11 mouse cellular contexts compared by ENCODE assay signal in the genomic region with DNA sequence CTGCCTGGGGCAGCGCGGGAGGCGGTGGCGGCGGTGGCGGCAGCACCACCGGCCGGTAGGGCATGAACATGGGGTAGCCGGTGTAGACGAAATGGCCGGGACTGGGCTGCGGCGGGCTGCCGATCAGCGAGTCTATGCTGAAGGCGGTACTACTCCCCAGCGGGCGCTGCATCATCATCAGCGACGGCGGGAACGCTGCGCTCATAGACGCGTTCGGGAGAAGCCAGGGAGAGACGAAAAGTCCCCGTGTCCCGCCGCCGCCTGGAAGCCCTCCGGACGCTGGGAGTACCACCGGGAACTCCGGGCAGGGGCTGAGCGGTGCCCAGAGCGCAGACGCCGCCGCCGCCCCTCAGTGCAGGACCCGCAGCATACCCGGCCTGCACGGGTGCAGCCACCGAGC. TPM values are rescaled to one million over a fixed set of nuclear protein-coding genes. Genes with fewer than 3 reads are reported as not detected.
DNase-seq lines count a peak whose midpoint lies in the region; ATAC-seq lines count a peak whose summit lies in the region.
"Had no signal": no experiment of that assay in that cellular context is flagged by ENCODE, and none has a peak within 500 bp of the region (broad histone marks: within the 10 kb centered on the region; RNA-seq: fewer than 3 reads in every experiment).

No protein-coding gene starts in this region.

- H3K9ac ChIP-seq in heart, embryonic 13.5 days = peak overlapping the region; percentile 66
- 0 out of 2 replicates have a peak overlapping the region, but pooled peaks have one; percentile 7 for H3K9ac ChIP-seq in forebrain, embryonic 15.5 days (replicated peaks)
- H3K9ac ChIP-seq in liver, embryonic 15.5 days = no peak overlapping the region

- H3K9me3 ChIP-seq in heart, embryonic 13.5 days = no peaks in the 10 kb centered on the region
- no peaks in the 10 kb centered on the region for H3K9me3 ChIP-seq in forebrain, embryonic 15.5 days
- no peaks in the 10 kb centered on the region for H3K9me3 ChIP-seq in liver, embryonic 15.5 days (replicated peaks)

- no peak for ATAC-seq in heart, embryonic 13.5 days (ENCODE audit: extremely low read depth, insufficient number of reproducible peaks, low FRiP score, low TSS enrichment)
- ATAC-seq in forebrain, embryonic 15.5 days (replicated peaks) = 0 out of 2 replicates have a peak, but pooled peaks have one; percentile 3
- ATAC-seq in liver, embryonic 15.5 days (ENCODE audit: insufficient read depth) = no peak

- H3K4me1 ChIP-seq in heart, embryonic 13.5 days = peaks cover 37% of the 10 kb centered on the region
- H3K4me1 ChIP-seq in forebrain, embryonic 15.5 days = peaks cover 40% of the 10 kb centered on the region
- peaks cover 14% of the 10 kb centered on the region for H3K4me1 ChIP-seq in liver, embryonic 15.5 days (replicated peaks)

- peak overlapping the region; percentile 58 for H3K4me3 ChIP-seq in heart, embryonic 13.5 days
- H3K4me3 ChIP-seq in forebrain, embryonic 15.5 days = peak overlapping the region; percentile 35
- peak overlapping the region; percentile 42 for H3K4me3 ChIP-seq in liver, embryonic 15.5 days (replicated peaks)

- WGBS in heart, embryonic 13.5 days = 0% methylated on average over 37 of the region's 45 CpGs
- under 1% methylated on average over 45 of the region's 45 CpGs for WGBS in forebrain, embryonic 15.5 days
- WGBS in liver, embryonic 15.5 days (ENCODE audit: insufficient replicate concordance) = under 1% methylated on average over 45 of the region's 45 CpGs

- no peak overlapping the region for H3K27ac ChIP-seq in heart, embryonic 13.5 days (replicated peaks)
- no peak overlapping the region for H3K27ac ChIP-seq in forebrain, embryonic 15.5 days (replicated peaks)
- H3K27ac ChIP-seq in liver, embryonic 15.5 days (replicated peaks) = no peak overlapping the region

- no peak for DNase-seq in heart, adult 8-10 months (ENCODE audit: low spot score)
- DNase-seq in ES-CJ7 (ENCODE audit: low read depth, low spot score) = peak; percentile 44
- no peak for DNase-seq in right cerebral cortex, adult 2 months (ENCODE audit: low spot score in 2 of 2)
- no peak for DNase-seq in layer of hippocampus, adult 11-12 months (ENCODE audit: low spot score)
- no peak for DNase-seq in ovary, postnatal 36 days (ENCODE audit: low spot score)
- DNase-seq: cerebellum, adult 9-10 months; thymus, postnatal 25 days had no signal

- no peaks in the 10 kb centered on the region for H3K36me3 ChIP-seq in heart, embryonic 13.5 days
- no peaks in the 10 kb centered on the region for H3K36me3 ChIP-seq in forebrain, embryonic 15.5 days
- no peaks in the 10 kb centered on the region for H3K36me3 ChIP-seq in liver, embryonic 15.5 days (replicated peaks)

- peak overlapping the region; percentile 86 for H3K4me2 ChIP-seq in heart, embryonic 13.5 days
- peak overlapping the region; percentile 43 for H3K4me2 ChIP-seq in forebrain, embryonic 15.5 days (replicated peaks)
- H3K4me2 ChIP-seq in liver, embryonic 15.5 days = peak overlapping the region; percentile 64

- peaks cover 99% of the 10 kb centered on the region for H3K27me3 ChIP-seq in heart, embryonic 13.5 days (replicated peaks)
- H3K27me3 ChIP-seq in forebrain, embryonic 15.5 days = peaks cover 95% of the 10 kb centered on the region
- H3K27me3 ChIP-seq in liver, embryonic 15.5 days = peaks cover 99% of the 10 kb centered on the region
- H3K27me3 ChIP-seq: CH12.LX had no signal

RNA-seq across cellular contexts. Expression of gene Gbx2, which starts 0.4 kb away (rescaled TPM):
- 0.13 and 0.29 TPM in 2 replicates for polyA plus RNA-seq in heart, embryonic 13.5 days (2015; fragmentation: Nextera tagmentation; extraction: Ambion mirVana)
- under 1 TPM in 1 of 4 experiments, not detected in 3; 0.22 TPM for total RNA-seq in heart, adult 8-10 months (2022)
- 9.3 and 15.0 TPM in 2 replicates for polyA plus RNA-seq in forebrain, embryonic 15.5 days (2015; fragmentation: Nextera tagmentation; extraction: Ambion mirVana)
- 0.50 and 0.67 TPM in 2 replicates for polyA plus RNA-seq in liver, embryonic 15.5 days (2015; fragmentation: Nextera tagmentation; extraction: Ambion mirVana)
- total RNA-seq: CH12.LX had no signal
